Mouse (Mus musculus): ENCODE measurements at regions not wholly inside any gene's neighbourhood (a gene's known extent, or its start where the extent isn't known, plus 50 kb on each side); places are given as distances from the start of the nearest gene placed in this dataset.
"Not testable (repeated sequence)": the region's sequence is repeated elsewhere in the genome, so short reads cannot be mapped to it uniquely, and the experiment has no call there.

- not testable (repeated sequence) for DNase-seq (ENCODE audit: low spot score)
These were observed 663.3 kb downstream of the Dad1 start for GRCm38 (mm10) chr14:53590601-53591000.

DNA sequence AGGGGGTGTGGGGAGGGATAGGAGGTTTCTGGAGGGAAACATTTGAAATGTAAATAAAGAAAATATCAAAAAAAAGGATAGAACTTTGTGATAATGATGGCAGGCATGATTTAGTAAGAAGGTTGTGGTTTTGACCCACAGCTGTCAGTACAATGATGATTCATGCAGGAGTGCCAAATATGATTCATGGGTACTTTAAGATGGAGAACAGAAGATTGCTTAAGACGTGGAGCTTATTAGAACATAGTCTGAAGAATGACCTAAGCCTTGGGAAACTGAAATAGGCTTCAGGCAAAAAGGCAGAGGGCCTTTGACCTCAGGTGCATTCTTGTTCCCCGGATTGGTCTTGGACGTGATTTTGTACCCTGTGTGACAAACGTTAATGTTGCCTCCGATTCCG lies 671.4 kb downstream of the Dad1 start:
- not testable (repeated sequence) for DNase-seq (ENCODE audit: low spot score)

GRCm38 (mm10) chr14:53581734-53582133 lies 672.2 kb downstream of the Dad1 start:
- DNase-seq (ENCODE audit: low spot score), result not testable (repeated sequence)

GRCm38 (mm10) chr14:53576927-53577326 lies 677.0 kb downstream of the Dad1 start:
- not testable (repeated sequence) for DNase-seq (ENCODE audit: low spot score)

DNA sequence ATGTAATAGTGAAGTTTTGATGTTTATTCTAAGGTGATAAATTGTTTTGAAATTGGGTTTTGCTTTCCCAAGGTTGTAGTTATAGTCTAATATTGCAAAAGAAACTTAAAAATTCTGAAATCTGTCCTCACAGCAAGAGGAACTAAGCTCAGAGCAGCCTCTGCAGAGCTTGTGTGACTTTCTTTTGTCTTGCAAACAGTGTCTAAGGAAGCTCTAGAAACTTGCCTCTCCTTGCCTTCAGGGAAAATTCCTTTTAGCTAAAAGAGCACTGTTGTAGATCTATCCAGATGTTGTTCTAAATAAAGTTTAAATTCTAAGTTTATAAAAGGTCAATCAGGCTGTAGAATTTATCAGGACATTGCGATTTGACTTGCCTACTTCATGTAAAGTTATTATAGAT lies 681.2 kb downstream of the Dad1 start:
- not testable (repeated sequence) for DNase-seq (ENCODE audit: low spot score)

- DNase-seq (ENCODE audit: low spot score), result no peak
These were observed 691.3 kb downstream of the Dad1 start for GRCm38 (mm10) chr14:53562606-53563005.

DNA sequence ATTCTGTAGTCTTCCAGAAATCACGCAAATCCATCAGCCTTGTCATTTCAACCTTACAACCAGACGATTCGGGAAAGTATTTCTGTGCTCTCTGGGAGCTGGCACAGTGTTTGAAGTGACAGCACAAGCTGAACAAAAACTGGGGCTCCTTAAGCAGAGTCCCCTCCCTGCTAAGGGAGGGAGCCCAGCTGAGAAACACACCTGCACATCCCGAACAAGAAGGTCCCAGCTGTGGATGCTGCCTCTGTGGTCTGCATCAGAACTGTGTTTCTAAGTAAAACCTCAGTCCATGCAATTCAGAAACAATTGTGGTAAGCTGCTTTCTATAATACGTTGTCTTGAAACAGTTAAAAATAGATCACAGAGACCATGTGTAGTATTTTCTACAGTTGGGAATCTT lies 693.8 kb downstream of the Dad1 start:
- DNase-seq (ENCODE audit: low spot score), result not testable (repeated sequence)

DNA sequence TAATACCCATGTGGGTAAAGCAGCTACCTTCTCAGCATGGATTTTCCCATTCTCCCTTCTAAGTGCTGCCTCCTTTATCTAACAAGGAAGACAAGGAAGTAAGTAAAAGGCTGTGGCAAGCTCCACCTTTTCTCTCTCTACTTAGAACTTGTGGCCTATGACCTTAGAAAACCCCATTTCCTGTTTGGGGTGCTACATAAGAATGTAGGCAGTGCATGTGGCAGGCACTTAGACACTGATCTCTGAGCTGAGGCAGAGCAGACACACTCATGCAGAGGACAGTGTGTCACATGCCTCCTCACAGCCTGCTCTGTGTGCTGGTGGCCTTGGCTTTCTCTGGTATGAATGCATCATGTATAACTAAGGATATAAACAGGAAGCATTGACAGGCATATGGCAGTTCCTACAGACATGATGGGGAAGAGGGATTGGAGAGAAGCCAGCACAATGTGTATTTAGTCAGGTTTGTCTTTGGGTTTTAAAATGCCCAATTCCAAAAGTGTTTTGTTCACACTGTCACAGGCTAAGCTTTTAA lies 694.5 kb downstream of the Dad1 start:
- DNase-seq (ENCODE audit: low spot score), result not testable (repeated sequence)

GRCm38 (mm10) chr14:53553771-53554170 lies 700.1 kb downstream of the Dad1 start:
- DNase-seq (ENCODE audit: low spot score), result no peak

GRCm38 (mm10) chr14:53547365-53547764 lies 706.5 kb downstream of the Dad1 start:
- peak; percentile 20 for DNase-seq (ENCODE audit: low spot score)

DNA sequence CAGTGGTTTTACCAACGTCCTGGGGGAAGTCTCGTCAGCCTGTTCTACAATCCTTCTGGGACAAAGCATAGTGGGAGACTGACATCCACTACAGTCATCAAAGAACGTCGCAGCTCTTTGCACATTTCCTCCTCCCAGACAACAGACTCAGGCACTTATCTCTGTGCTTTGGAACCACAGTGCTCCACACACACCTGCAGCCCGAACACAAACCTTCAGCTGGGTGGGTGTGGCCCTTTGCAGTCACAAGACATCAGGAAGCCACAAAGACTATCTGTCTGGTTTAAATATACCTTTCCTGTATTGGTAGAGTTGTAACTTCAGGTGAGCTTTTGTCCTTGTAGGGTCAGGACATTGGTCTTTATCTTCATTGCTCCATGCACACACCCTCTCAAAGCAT lies 708.6 kb downstream of the Dad1 start:
- DNase-seq (ENCODE audit: low spot score), result no peak

- DNase-seq (ENCODE audit: low spot score), result peak; percentile 56
These were observed 712.3 kb downstream of the Dad1 start for GRCm38 (mm10) chr14:53541640-53542039.

DNA sequence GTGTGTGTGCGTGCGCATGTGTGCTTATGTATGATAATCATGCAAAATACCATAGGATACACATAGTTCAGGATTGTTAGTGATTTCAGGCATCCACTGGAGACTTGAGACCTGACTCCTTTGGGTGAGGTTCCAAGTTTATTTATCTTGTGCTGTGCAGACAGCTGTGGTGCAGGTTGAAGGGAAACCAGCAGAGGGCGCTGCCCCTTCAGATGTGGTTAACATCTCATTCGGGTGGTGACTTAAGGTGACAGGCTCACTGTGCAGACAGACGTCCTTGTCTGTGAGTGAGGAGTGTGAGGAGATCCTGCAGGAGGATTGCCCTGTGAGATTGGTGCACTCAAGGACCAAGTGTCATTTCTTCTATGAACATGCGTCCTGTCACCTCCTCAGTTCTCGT lies 716.0 kb downstream of the Dad1 start:
- DNase-seq (ENCODE audit: low spot score), result peak; percentile 32

GRCm38 (mm10) chr14:53523430-53523829 lies 730.5 kb downstream of the Dad1 start:
- not testable (repeated sequence) for DNase-seq (ENCODE audit: low spot score)

DNA sequence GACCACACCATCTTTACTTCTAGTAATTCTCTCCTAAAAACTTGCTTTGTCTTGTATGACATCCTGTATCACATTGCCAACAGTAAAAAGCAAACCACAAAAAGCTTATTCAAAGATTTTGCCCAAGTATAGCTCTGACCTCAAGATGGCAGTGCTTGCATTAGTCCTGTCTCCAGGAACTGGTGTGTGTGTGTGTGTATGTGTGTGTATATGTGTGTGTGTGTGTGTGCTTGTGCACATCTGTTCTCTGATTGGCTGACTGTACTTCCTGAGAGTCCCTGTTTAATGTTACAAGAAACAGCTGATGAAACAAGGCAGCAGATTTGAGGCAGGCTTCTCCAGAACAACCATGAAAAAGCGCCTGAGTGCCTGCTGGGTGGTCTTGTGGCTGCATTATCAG lies 735.0 kb downstream of the Dad1 start:
- DNase-seq (ENCODE audit: low spot score), result not testable (repeated sequence)

DNA sequence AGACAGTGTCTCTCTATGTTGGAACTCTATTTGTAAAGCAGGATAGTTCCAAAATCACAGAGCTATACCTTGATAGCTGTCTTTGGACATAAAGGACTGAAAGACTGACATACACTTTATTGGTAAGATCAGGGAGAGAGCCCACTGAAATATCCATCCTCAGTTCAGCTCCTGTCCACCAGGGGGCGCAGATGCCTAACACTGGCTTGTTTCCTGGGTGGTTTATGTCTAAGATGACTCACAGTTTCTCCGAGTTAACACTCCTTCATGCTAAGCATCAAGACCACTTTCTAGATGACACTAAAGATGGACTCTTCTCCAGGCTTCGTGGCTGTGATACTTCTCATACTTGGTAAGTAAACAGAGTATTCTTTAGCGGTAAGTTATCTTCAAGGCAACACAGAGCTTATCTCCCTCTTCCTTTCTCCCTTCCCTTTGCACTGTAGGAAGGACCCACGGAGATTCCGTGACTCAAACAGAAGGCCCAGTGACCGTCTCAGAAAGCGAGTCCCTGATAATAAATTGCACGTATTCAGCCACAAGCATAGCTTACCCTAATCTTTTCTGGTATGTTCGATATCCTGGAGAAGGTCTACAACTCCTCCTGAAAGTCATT lies 737.2 kb downstream of the Dad1 start:
- not testable (repeated sequence) for DNase-seq (ENCODE audit: low spot score)

- DNase-seq (ENCODE audit: low spot score), result not testable (repeated sequence)
These were observed 748.5 kb downstream of the Dad1 start for GRCm38 (mm10) chr14:53505389-53505788.

DNA sequence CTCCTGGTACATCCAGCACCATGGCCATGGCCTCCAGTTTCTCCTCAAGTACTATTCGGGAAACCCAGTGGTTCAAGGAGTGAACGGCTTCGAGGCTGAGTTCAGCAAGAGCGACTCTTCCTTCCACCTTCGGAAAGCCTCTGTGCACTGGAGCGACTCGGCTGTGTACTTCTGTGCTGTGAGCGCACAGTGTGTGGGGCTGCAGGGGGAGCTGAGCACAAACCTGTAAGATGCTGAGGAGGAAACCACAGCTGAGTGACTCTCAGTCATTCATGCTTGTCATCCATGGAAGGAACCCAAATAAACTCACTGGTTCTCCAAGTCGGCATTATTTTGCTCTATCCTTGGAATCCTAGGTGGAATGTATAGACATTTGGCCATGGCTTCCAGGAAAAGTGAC lies 765.5 kb downstream of the Dad1 start:
- DNase-seq (ENCODE audit: low spot score), result not testable (repeated sequence)

- not testable (repeated sequence) for DNase-seq (ENCODE audit: low spot score)
These were observed 766.3 kb downstream of the Dad1 start for GRCm38 (mm10) chr14:53487611-53488010.

DNA sequence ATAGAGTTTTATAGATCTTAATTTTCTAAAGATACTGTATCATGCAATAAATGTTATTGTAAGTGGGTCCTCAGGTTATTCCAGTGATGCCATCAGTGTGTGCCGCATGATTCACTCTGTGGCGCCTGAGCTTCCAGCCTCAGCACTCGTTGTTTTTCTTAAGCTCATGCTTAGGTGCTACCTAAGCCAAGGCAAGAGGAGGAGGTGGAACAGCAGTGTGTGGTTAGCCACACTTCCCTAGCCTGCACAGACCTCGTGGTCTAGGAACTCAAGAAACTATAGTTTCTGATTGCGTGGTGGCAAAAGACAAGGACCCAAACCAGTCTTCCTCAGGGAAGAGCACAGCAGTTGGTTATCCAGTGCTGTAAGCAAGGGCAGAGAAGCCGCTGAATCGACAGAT lies 779.7 kb downstream of the Dad1 start:
- not testable (repeated sequence) for DNase-seq (ENCODE audit: low spot score)

GRCm38 (mm10) chr14:53460790-53461189 lies 793.1 kb downstream of the Dad1 start:
- DNase-seq (ENCODE audit: low spot score), result not testable (repeated sequence)

DNA sequence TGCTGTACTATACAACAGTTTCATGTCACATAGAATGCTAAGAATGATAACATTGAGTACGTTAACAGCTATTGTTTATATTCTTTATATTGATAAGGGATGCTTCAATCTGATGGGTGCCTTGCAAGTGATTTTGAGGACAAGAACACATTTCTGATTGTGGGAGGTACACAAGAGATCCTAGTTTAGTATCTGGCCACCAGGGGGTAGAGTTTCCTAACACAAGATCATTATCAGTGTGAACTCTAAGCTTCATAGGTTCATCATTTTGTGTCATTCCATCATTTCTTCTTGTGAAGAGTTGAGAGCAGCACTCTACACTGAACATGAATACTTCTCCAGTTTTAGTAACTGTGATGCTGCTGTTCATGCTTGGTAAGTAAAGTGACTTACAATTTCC lies 799.9 kb downstream of the Dad1 start:
- no peak for DNase-seq (ENCODE audit: low spot score)

DNA sequence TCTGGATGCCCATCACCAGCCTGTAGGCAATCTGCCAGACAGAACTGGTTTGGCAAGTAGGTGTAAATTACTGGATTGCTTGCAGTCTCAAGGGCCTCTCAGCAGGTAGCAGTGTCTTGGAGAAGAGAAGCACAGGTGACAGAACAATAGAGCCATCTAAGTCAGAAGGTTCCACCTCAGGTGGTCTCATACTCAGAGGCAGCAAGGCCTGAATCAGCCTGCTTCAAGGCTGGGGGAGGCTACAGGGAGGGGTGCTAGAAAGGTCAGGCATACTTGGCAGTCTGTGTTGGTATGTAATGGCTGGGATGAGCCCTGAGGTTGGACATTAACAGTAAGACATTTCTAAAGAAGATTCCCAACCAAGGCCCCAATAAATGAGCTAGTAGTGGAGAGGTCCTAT lies 814.3 kb downstream of the Dad1 start:
- DNase-seq (ENCODE audit: low spot score), result not testable (repeated sequence)

DNA sequence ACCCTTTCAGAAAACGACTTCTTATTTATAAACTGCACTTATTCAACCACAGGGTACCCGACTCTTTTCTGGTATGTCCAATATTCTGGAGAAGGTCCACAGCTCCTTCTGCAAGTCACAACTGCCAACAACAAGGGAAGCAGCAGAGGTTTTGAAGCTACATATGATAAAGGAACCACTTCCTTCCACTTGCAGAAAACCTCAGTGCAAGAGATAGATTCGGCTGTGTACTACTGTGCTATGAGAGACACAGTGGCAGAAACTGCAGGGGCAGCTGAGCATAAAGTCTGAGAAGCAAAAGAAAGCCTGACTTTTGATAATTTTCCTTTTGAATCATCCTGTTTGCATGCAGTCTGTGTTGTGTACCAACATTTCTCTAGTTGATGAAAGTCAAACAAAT lies 823.8 kb downstream of the Dad1 start:
- DNase-seq (ENCODE audit: low spot score), result not testable (repeated sequence)
